Mouse (Mus musculus) myocyte (in vitro differentiated cells): ENCODE measurements around the gene Iars2.

ENCODE experiments used
- CEBPB ChIP-seq: IDR thresholded peaks from 2 replicates; pipeline ENCODE4 v1.6.1; 2011; ENCODE audit warnings: mild to moderate bottlenecking, moderate library complexity; ENCODE audit not compliant: poor library complexity, insufficient read depth, severe bottlenecking
- E2F4 ChIP-seq: IDR thresholded peaks from one replicate; pipeline ENCODE4 v1.6.1; 2011; ENCODE audit warnings: mild to moderate bottlenecking, control low read depth, moderate library complexity; ENCODE audit not compliant: insufficient read depth
- MAX ChIP-seq: IDR thresholded peaks from one replicate; pipeline ENCODE4 v1.6.1; 2011; ENCODE audit warnings: low read depth, mild to moderate bottlenecking, control low read depth
- MYOD1 ChIP-seq, 3 experiments: IDR thresholded peaks; one replicate each; pipeline ENCODE4 v1.6.1; 2011; ENCODE audit warnings: control low read depth in 2 of 3, low read depth in 2 of 3, mild to moderate bottlenecking in 2 of 3, moderate library complexity in 1 of 3; ENCODE audit not compliant: insufficient read length in 2 of 3, control insufficient read depth in 1 of 3
- POLR2A ChIP-seq: IDR thresholded peaks from one replicate; pipeline ENCODE4 v1.6.1; 2011; ENCODE audit warnings: low read depth, mild to moderate bottlenecking, control low read depth, moderate library complexity; ENCODE audit not compliant: insufficient read length
- SRF ChIP-seq: IDR thresholded peaks from one replicate; pipeline ENCODE4 v1.6.1; 2011; ENCODE audit warnings: low read depth; ENCODE audit not compliant: control insufficient read depth, insufficient read length
- USF1 ChIP-seq: IDR thresholded peaks from one replicate; pipeline ENCODE4 v1.6.1; 2011; ENCODE audit warnings: low read depth, mild to moderate bottlenecking, control low read depth, moderate library complexity

GRCm38 (mm10) chr1:185343422-185343821, 14.2 kb upstream of the Iars2 start:
- no peak for TF ChIP-seq POLR2A
- no peak for TF ChIP-seq CEBPB
- no peak for TF ChIP-seq E2F4
- TF ChIP-seq SRF = no peak
- TF ChIP-seq USF1 = no peak
- TF ChIP-seq MAX = no peak
- TF ChIP-seq MYOD1 (IDR thresholded peaks at IDR 0.05; ENCODE audit: control insufficient read depth in 1 of 3, insufficient read length in 2 of 3, low read depth in 2 of 3) = no peak
